26 mouse cellular contexts compared by ENCODE assay signal in genomic region chr1:50798166-50798565, GRCm38 (mm10).
"Had no signal": no experiment of that assay in that cellular context is flagged by ENCODE, and none has a peak within 500 bp of the region (broad histone marks: within the 10 kb centered on the region; RNA-seq: fewer than 3 reads in every experiment).

No protein-coding gene starts in this region.

- ATAC-seq: hindbrain, postnatal 0 days; intestine, embryonic 16.5 days; liver, embryonic 12.5 days had no signal

- H3K4me3 ChIP-seq: heart, adult 2 months; heart, embryonic 13.5 days; heart, embryonic 15.5 days; hindbrain, embryonic 13.5 days; hindbrain, embryonic 15.5 days; kidney, embryonic 15.5 days; limb, embryonic 13.5 days; limb, embryonic 15.5 days; liver, embryonic 12.5 days had no signal

- H3K27ac ChIP-seq: heart, adult 2 months; heart, embryonic 13.5 days; heart, embryonic 15.5 days; hindbrain, embryonic 13.5 days; hindbrain, embryonic 15.5 days; hindbrain, postnatal 0 days; kidney, embryonic 15.5 days; kidney, postnatal 0 days; limb, embryonic 13.5 days; limb, embryonic 15.5 days; liver, embryonic 12.5 days; liver, embryonic 14.5 days had no signal

- H3K27me3 ChIP-seq: heart, embryonic 13.5 days; heart, embryonic 15.5 days; hindbrain, embryonic 13.5 days; hindbrain, embryonic 15.5 days; kidney, embryonic 15.5 days; limb, embryonic 13.5 days; limb, embryonic 15.5 days; liver, embryonic 12.5 days had no signal

- H3K4me2 ChIP-seq: heart, embryonic 11.5 days; heart, embryonic 13.5 days; heart, embryonic 15.5 days; hindbrain, embryonic 13.5 days; hindbrain, embryonic 15.5 days; kidney, embryonic 15.5 days; limb, embryonic 13.5 days; limb, embryonic 15.5 days; liver, embryonic 12.5 days had no signal

- DNase-seq: gastrocnemius, postnatal 14 days; gastrocnemius, postnatal 36 days; heart, adult 11 months; heart, adult 2 months; heart, postnatal 14 days; heart, postnatal 36 days; kidney, adult 11 months; kidney, adult 2 months; kidney, adult 9 months; kidney, postnatal 14 days; kidney, postnatal 36 days; layer of hippocampus, adult 9-11 months; layer of hippocampus, postnatal 36 days had no signal

- H3K9me3 ChIP-seq: heart, embryonic 13.5 days; heart, embryonic 15.5 days; hindbrain, embryonic 13.5 days; hindbrain, embryonic 15.5 days; kidney, embryonic 15.5 days; limb, embryonic 13.5 days; limb, embryonic 15.5 days; liver, embryonic 12.5 days had no signal

- H3K36me3 ChIP-seq: heart, embryonic 13.5 days; heart, embryonic 15.5 days; hindbrain, embryonic 13.5 days; hindbrain, embryonic 15.5 days; kidney, embryonic 15.5 days; limb, embryonic 13.5 days; limb, embryonic 15.5 days; liver, embryonic 12.5 days had no signal

- H3K4me1 ChIP-seq: heart, embryonic 13.5 days; heart, embryonic 15.5 days; hindbrain, embryonic 13.5 days; hindbrain, embryonic 15.5 days; kidney, embryonic 15.5 days; limb, embryonic 13.5 days; limb, embryonic 15.5 days; liver, embryonic 12.5 days had no signal

- H3K9ac ChIP-seq: heart, embryonic 13.5 days; heart, embryonic 15.5 days; hindbrain, embryonic 13.5 days; hindbrain, embryonic 15.5 days; kidney, embryonic 15.5 days; limb, embryonic 13.5 days; limb, embryonic 15.5 days; liver, embryonic 12.5 days; liver, embryonic 14.5 days had no signal
